Mouse (Mus musculus) kidney, postnatal 0 days (tissue): ENCODE results near the gene Sh3kbp1. TPM values are rescaled to one million over a fixed set of nuclear protein-coding genes. Genes with fewer than 3 reads are reported as not detected.
"Not testable (repeated sequence)": the region's sequence is repeated elsewhere in the genome, so short reads cannot be mapped to it uniquely, and the experiment has no call there.

Experiments used
- ATAC-seq: fragments of 200-750 bp; cut with Nextera tagmentation; replicated peaks from 2 replicates; pipeline ENCODE4 v1.8.0; 2017; ENCODE audit warnings: low read depth, moderate number of reproducible peaks, moderate TSS enrichment, moderate library complexity; ENCODE audit not compliant: low FRiP score
- DNase-seq: peaks from one replicate; pipeline ENCODE4 v3.0.0-alpha.2; 2016; ENCODE audit warnings: low spot score
- H3K27ac ChIP-seq: fragments of 300-500 bp; sonication (generic); 2 replicates; pipeline ENCODE4 v1.5.1; 2014; ENCODE audit warnings: mild to moderate bottlenecking
- H3K27me3 ChIP-seq: fragments of 300-500 bp; sonication (generic); 2 replicates; pipeline ENCODE4 v1.6.1; 2014; ENCODE audit warnings: low read length, mixed read lengths; ENCODE audit not compliant: insufficient read depth
- H3K36me3 ChIP-seq: fragments of 300-500 bp; sonication (generic); 2 replicates; pipeline ENCODE4 v1.6.1; 2014; ENCODE audit warnings: low read length, mixed read lengths; ENCODE audit not compliant: insufficient read depth
- H3K4me1 ChIP-seq: fragments of 300-500 bp; sonication (generic); replicated peaks from 2 replicates; pipeline ENCODE4 v1.6.1; 2014; ENCODE audit warnings: antibody characterized with exemption, low read length, mixed read lengths; ENCODE audit not compliant: insufficient read depth
- H3K4me2 ChIP-seq: fragments of 300-500 bp; sonication (generic); 2 replicates; pipeline ENCODE4 v1.6.1; 2014; ENCODE audit warnings: mild to moderate bottlenecking, low read length, moderate library complexity, mixed read lengths
- H3K4me3 ChIP-seq: fragments of 300-500 bp; sonication (generic); replicated peaks from 2 replicates; pipeline ENCODE4 v1.5.1; 2014; ENCODE audit warnings: low read depth, low read length
- H3K9ac ChIP-seq: fragments of 300-500 bp; sonication (generic); 2 replicates; pipeline ENCODE4 v1.6.1; 2014; ENCODE audit warnings: low read depth, low read length
- H3K9me3 ChIP-seq: fragments of 300-500 bp; sonication (generic); replicated peaks from 2 replicates; pipeline ENCODE4 v1.6.1; 2016; ENCODE audit warnings: low read length, inconsistent platforms, mixed read lengths
- CTCF ChIP-seq: IDR thresholded peaks from 2 replicates; pipeline ENCODE4 v1.5.1; 2016; ENCODE audit warnings: antibody characterized with exemption, low read depth, mild to moderate bottlenecking, moderate library complexity
- WGBS: fragments of 180-500 bp; shearing (Covaris S2); extraction: QIAGEN DNeasy Blood & Tissue Kit; methylation state at CpG from one replicate; pipeline ENCODE4 v1.1.7; 2014; 5-methylcytosine and 5-hydroxymethylcytosine counted together
- polyA plus RNA-seq: library from polyadenylated mRNA; unstranded; fragments of >200 nt; fragmentation: Nextera tagmentation; extraction: Ambion mirVana; gene quantifications from 2 replicates; pipeline ENCODE4 v1.2.1, GENCODE M21; 2015

Gene Sh3kbp1
- polyA plus RNA-seq, result 31.5 and 32.2 TPM in 2 replicates

- H3K4me2 ChIP-seq, result peak within 1 kb of the TSS; percentile 64
- H3K9me3 ChIP-seq, result no peaks in the 10 kb centered on the region
- peak; percentile 78 for DNase-seq
- peak; percentile 92 for ATAC-seq
- H3K27me3 ChIP-seq, result no peaks in the 10 kb centered on the region
- peak within 1 kb of the TSS; percentile 59 for H3K4me3 ChIP-seq
- no peaks in the 10 kb centered on the region for H3K4me1 ChIP-seq
- H3K9ac ChIP-seq, result peak within 1 kb of the TSS; percentile 59
- H3K27ac ChIP-seq, result peak within 1 kb of the TSS; percentile 64
- peak; percentile 38 for TF ChIP-seq CTCF
- H3K36me3 ChIP-seq, result no peaks in the 10 kb centered on the region
- WGBS, result 20% methylated on average over 55 of the region's 60 CpGs
Measured at GRCm38 (mm10) chrX:159626907-159627587, at the start of gene Sh3kbp1. Gene Sh3kbp1, plus strand, starts transcription at chrX:159627272.

DNA sequence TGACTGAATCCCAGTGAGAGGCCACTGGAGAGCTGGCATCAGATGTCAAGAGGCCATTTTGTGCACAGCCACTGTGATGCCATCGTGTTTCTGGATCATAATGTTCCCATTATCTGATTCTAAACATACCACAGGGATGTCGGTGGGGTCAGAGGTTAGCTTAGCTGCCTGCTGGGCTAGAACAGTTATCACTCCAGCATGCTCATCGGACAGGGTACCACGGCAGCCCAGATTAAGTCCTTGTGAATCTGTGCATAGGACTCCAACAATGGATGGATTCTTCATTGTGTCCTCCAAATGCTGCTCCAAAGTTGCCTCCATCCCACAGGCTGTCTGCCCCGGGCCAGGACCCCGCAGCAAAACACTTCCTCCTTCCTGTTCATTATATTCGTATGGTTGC lies 42.3 kb upstream of the Sh3kbp1 start:
- not testable (repeated sequence) for ATAC-seq, DNase-seq, H3K9me3 ChIP-seq, H3K27me3 ChIP-seq, H3K9ac ChIP-seq, H3K4me2 ChIP-seq, H3K36me3 ChIP-seq, H3K4me3 ChIP-seq, H3K4me1 ChIP-seq, H3K27ac ChIP-seq
- WGBS, result 84% methylated on average over 7 of the region's 7 CpGs

GRCm38 (mm10) chrX:159591633-159592032 lies 35.4 kb upstream of the Sh3kbp1 start:
- Histone ChIP-seq H3K36me3 (no peaks in the 10 kb centered on the region), H3K27me3 (no peaks in the 10 kb centered on the region), H3K27ac (no peak overlapping the region), H3K4me1 (no peaks in the 10 kb centered on the region), H3K4me2 (no peak overlapping the region), H3K9me3 (no peaks in the 10 kb centered on the region), H3K4me3 (no peak overlapping the region), H3K9ac (no peak overlapping the region)
- DNase-seq (no peak), ATAC-seq (no peak)
- WGBS, result 76% methylated on average over 1 of the region's 1 CpGs
- TF ChIP-seq CTCF, result peak; percentile 25; the same call in 1 of the 2 replicates

DNA sequence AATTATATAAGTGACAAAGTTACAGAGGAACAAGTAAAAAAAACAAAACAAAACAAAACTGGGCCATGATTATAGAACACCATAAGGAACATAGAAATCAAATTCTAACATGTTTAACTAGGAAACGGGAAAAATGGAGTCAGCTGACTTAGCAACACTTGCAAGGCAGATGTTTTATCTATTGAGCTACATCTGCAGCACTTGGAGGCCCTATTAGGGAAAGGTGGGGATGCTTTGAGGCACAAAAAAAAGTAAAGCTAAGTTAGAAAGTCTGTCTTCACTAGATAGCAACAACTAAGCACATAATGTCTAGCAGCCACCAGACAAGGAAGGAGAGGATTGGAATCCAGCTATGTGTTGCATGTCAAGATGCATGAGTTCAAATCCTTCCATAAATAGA lies 29.6 kb upstream of the Sh3kbp1 start:
- H3K36me3 ChIP-seq, result no peaks in the 10 kb centered on the region
- no peak for TF ChIP-seq CTCF
- no peak overlapping the region for H3K4me3 ChIP-seq
- 67% methylated on average over 1 of the region's 1 CpGs for WGBS
- H3K4me2 ChIP-seq, result no peak overlapping the region
- DNase-seq (no peak), ATAC-seq (no peak)
- H3K27me3 ChIP-seq, result no peaks in the 10 kb centered on the region
- no peak overlapping the region for H3K27ac ChIP-seq
- H3K9ac ChIP-seq, result no peak overlapping the region
- H3K9me3 ChIP-seq, result no peaks in the 10 kb centered on the region
- H3K4me1 ChIP-seq, result no peaks in the 10 kb centered on the region

- DNase-seq (no peak), ATAC-seq (no peak)
- no peak overlapping the region for H3K4me2 ChIP-seq
- TF ChIP-seq CTCF, result no peak
- H3K9me3 ChIP-seq, result no peaks in the 10 kb centered on the region
- 88% methylated on average over 2 of the region's 2 CpGs for WGBS
- no peaks in the 10 kb centered on the region for H3K4me1 ChIP-seq
- H3K9ac ChIP-seq, result no peak overlapping the region
- no peaks in the 10 kb centered on the region for H3K36me3 ChIP-seq
- no peaks in the 10 kb centered on the region for H3K27me3 ChIP-seq
- H3K4me3 ChIP-seq, result no peak overlapping the region
- no peak overlapping the region for H3K27ac ChIP-seq
Measured at GRCm38 (mm10) chrX:159604832-159605231, 22.2 kb upstream of the Sh3kbp1 start.

GRCm38 (mm10) chrX:159606936-159607335 lies 20.1 kb upstream of the Sh3kbp1 start:
- H3K36me3 ChIP-seq, result no peaks in the 10 kb centered on the region
- WGBS, result 43% methylated on average over 6 of the region's 6 CpGs
- peak; percentile 37 for DNase-seq
- H3K4me1 ChIP-seq, result no peaks in the 10 kb centered on the region
- H3K9ac ChIP-seq, result no peak overlapping the region
- TF ChIP-seq CTCF, result peak; percentile 66
- no peak for ATAC-seq
- no peak overlapping the region for H3K4me2 ChIP-seq
- no peaks in the 10 kb centered on the region for H3K27me3 ChIP-seq
- no peak overlapping the region for H3K4me3 ChIP-seq
- no peak overlapping the region for H3K27ac ChIP-seq
- H3K9me3 ChIP-seq, result no peaks in the 10 kb centered on the region
